8 mouse cellular contexts compared by ENCODE assay signal in the genomic region with DNA sequence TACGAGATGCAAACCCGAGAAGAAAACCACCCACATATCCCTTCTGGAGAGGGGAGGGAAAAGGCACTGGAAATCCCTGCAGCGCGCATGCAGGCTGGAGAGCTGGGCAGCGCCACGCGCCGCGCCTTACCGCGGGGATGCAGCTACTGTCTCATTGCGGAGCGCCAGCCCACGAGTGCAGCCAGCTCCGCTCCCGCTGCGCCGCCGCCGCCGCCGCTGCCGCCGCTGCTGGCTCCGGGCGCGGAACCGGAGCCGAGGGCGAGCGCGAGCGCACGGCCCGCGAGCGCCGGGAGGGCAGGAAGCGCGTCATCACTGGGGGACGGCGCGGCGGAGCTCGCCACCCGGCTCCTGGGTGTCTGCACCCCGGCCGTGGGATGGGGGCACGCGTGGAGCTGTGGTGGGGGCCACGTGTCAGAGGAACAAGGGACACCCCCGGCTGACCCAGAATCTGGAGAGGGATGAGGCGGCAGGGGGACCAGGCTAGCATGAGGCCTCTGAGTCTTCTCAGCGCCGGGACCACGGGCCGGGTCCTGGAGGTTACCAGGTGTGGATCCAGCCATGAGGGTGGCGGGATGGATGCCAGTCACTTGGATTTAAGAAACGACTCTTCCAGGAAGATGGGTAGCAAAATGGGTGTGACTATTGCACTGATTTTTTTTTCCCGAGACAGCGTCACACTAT.
DNase-seq lines count a peak whose midpoint lies in the region; ATAC-seq and TF ChIP-seq lines count a peak whose summit lies in the region.

No protein-coding gene starts in this region.

- no peaks in the 10 kb centered on the region for H3K79me2 ChIP-seq in C2C12 (ENCODE audit: control insufficient read depth, insufficient read depth)
- no peaks in the 10 kb centered on the region for H3K79me2 ChIP-seq in liver, adult 2 months (ENCODE audit: control insufficient read depth, insufficient read depth, low read length)

- no peaks in the 10 kb centered on the region for H3K9me3 ChIP-seq in embryonic facial prominence, embryonic 15.5 days (replicated peaks)
- no peaks in the 10 kb centered on the region for H3K9me3 ChIP-seq in heart, embryonic 11.5 days (replicated peaks; ENCODE audit: control insufficient read depth, low read length)
- H3K9me3 ChIP-seq in kidney, postnatal 0 days (replicated peaks; ENCODE audit: low read length): no peaks in the 10 kb centered on the region
- H3K9me3 ChIP-seq in neural tube, embryonic 13.5 days: no peaks in the 10 kb centered on the region

- no peaks in the 10 kb centered on the region for H3K27me3 ChIP-seq in C2C12 (ENCODE audit: control insufficient read depth, insufficient read depth, insufficient read length)
- no peaks in the 10 kb centered on the region for H3K27me3 ChIP-seq in embryonic facial prominence, embryonic 15.5 days
- peaks cover 15% of the 10 kb centered on the region for H3K27me3 ChIP-seq in heart, embryonic 11.5 days (ENCODE audit: control insufficient read depth, insufficient read depth, low read length)
- H3K27me3 ChIP-seq in kidney, postnatal 0 days (ENCODE audit: insufficient read depth, low read length): no peaks in the 10 kb centered on the region
- peaks cover 4% of the 10 kb centered on the region; the same call in 1 of the 2 replicates for H3K27me3 ChIP-seq in liver, adult 2 months (ENCODE audit: control insufficient read depth, insufficient read depth, low read length)
- peaks cover 22% of the 10 kb centered on the region for H3K27me3 ChIP-seq in neural tube, embryonic 13.5 days

- peak overlapping the region; percentile 71 for H3K4me3 ChIP-seq in C2C12 (ENCODE audit: insufficient read depth, poor library complexity, severe bottlenecking)
- peak overlapping the region; percentile 96 for H3K4me3 ChIP-seq in bone marrow macrophage, adult 2 months (ENCODE audit: insufficient read depth, low read length)
- H3K4me3 ChIP-seq in embryonic facial prominence, embryonic 15.5 days (replicated peaks): peak overlapping the region; percentile 96
- H3K4me3 ChIP-seq in heart, embryonic 11.5 days (ENCODE audit: low read depth, low read length): peak overlapping the region; percentile 82
- peak overlapping the region; percentile 90 for H3K4me3 ChIP-seq in kidney, postnatal 0 days (replicated peaks; ENCODE audit: low read depth, low read length)
- peak overlapping the region; percentile 94 for H3K4me3 ChIP-seq in liver, adult 2 months (ENCODE audit: insufficient read depth, low read depth, low read length)
- H3K4me3 ChIP-seq in neural tube, embryonic 13.5 days: peak overlapping the region; percentile 72

- H3K4me2 ChIP-seq in embryonic facial prominence, embryonic 15.5 days (replicated peaks): peak overlapping the region; percentile 97
- H3K4me2 ChIP-seq in heart, embryonic 11.5 days: peak overlapping the region; percentile 76
- H3K4me2 ChIP-seq in kidney, postnatal 0 days (ENCODE audit: low read length): peak overlapping the region; percentile 98
- peak overlapping the region; percentile 89 for H3K4me2 ChIP-seq in neural tube, embryonic 13.5 days

- under 1% methylated on average over 61 of the region's 61 CpGs for WGBS in embryonic facial prominence, embryonic 15.5 days
- under 1% methylated on average over 57 of the region's 61 CpGs for WGBS in heart, embryonic 11.5 days (ENCODE audit: insufficient replicate concordance)
- WGBS in kidney, postnatal 0 days: under 1% methylated on average over 61 of the region's 61 CpGs
- under 1% methylated on average over 61 of the region's 61 CpGs for WGBS in liver, adult 2 months
- 0% methylated on average over 61 of the region's 61 CpGs for whole genome bisulfite sequencing in neural tube, embryonic 13.5 days

- no peak overlapping the region for H3K27ac ChIP-seq in bone marrow macrophage, adult 2 months (ENCODE audit: insufficient read depth, low read depth, low read length)
- peak overlapping the region; percentile 89 for H3K27ac ChIP-seq in embryonic facial prominence, embryonic 15.5 days (replicated peaks)
- peak overlapping the region; percentile 59 for H3K27ac ChIP-seq in heart, embryonic 11.5 days (ENCODE audit: low read depth, low read length)
- H3K27ac ChIP-seq in kidney, postnatal 0 days: peak overlapping the region; percentile 76
- H3K27ac ChIP-seq in liver, adult 2 months (replicated peaks; ENCODE audit: insufficient read depth, low read depth, low read length): peak overlapping the region; percentile 31; the same call in 1 of the 2 replicates
- H3K27ac ChIP-seq in neural tube, embryonic 13.5 days (replicated peaks): peak overlapping the region; percentile 92

- no peaks in the 10 kb centered on the region for H3K79me3 ChIP-seq in C2C12 (ENCODE audit: low read depth)

- no peak for TF ChIP-seq CTCF in C2C12 (IDR thresholded peaks at IDR 0.05; ENCODE audit: control insufficient read depth, insufficient read depth, insufficient read length)
- TF ChIP-seq CTCF in bone marrow macrophage, adult 2 months (IDR thresholded peaks at IDR 0.05; ENCODE audit: low read depth, low read length): no peak
- no peak for TF ChIP-seq CTCF in kidney, postnatal 0 days (IDR thresholded peaks at IDR 0.05; ENCODE audit: low read depth)
- TF ChIP-seq CTCF in liver, adult 2 months (IDR thresholded peaks at IDR 0.05; ENCODE audit: low read depth, low read length): no peak

- TF ChIP-seq POLR2A in bone marrow macrophage, adult 2 months (IDR thresholded peaks at IDR 0.05; ENCODE audit: borderline replicate concordance, low read depth, low read length): no peak
- TF ChIP-seq POLR2A in liver, adult 2 months (IDR thresholded peaks at IDR 0.05; ENCODE audit: extremely low read depth, insufficient read depth, low read length): peak; percentile 28; the same call in 1 of the 2 replicates

- H3ac ChIP-seq in C2C12 (ENCODE audit: control insufficient read depth, insufficient read length, low read depth): peak overlapping the region; percentile 78

- peak; percentile 65; the same call in 1 of the 2 replicates for ATAC-seq in embryonic facial prominence, embryonic 15.5 days (ENCODE audit: insufficient number of reproducible peaks, low FRiP score, low TSS enrichment, low read depth)
- 0 out of 2 replicates have a peak, but pooled peaks have one; percentile 55 for ATAC-seq in heart, embryonic 11.5 days (replicated peaks; ENCODE audit: insufficient number of reproducible peaks, low FRiP score, low TSS enrichment)
- peak; percentile 77 for ATAC-seq in kidney, postnatal 0 days (replicated peaks; ENCODE audit: low FRiP score, low read depth)
- ATAC-seq in neural tube, embryonic 13.5 days (ENCODE audit: low read depth): peak; percentile 83

- H3K4me1 ChIP-seq in bone marrow macrophage, adult 2 months (ENCODE audit: control insufficient read depth, insufficient read depth, low read length): peaks cover 4% of the 10 kb centered on the region; the same call in 1 of the 2 replicates
- peaks cover 16% of the 10 kb centered on the region for H3K4me1 ChIP-seq in embryonic facial prominence, embryonic 15.5 days
- peaks cover 19% of the 10 kb centered on the region for H3K4me1 ChIP-seq in heart, embryonic 11.5 days (ENCODE audit: control insufficient read depth, insufficient read depth, low read length)
- peaks cover 12% of the 10 kb centered on the region for H3K4me1 ChIP-seq in kidney, postnatal 0 days (replicated peaks; ENCODE audit: insufficient read depth, low read length)
- H3K4me1 ChIP-seq in liver, adult 2 months (ENCODE audit: control insufficient read depth, insufficient read depth, low read length): peaks cover 5% of the 10 kb centered on the region
- peaks cover 30% of the 10 kb centered on the region for H3K4me1 ChIP-seq in neural tube, embryonic 13.5 days (replicated peaks)

- H3K9ac ChIP-seq in embryonic facial prominence, embryonic 15.5 days: peak overlapping the region; percentile 84
- H3K9ac ChIP-seq in heart, embryonic 11.5 days (ENCODE audit: low read depth, low read length): peak overlapping the region; percentile 92
- H3K9ac ChIP-seq in kidney, postnatal 0 days (ENCODE audit: low read depth, low read length): peak overlapping the region; percentile 84
- H3K9ac ChIP-seq in liver, adult 2 months (ENCODE audit: low read depth, low read length): peak overlapping the region; percentile 86
- peak overlapping the region; percentile 82 for H3K9ac ChIP-seq in neural tube, embryonic 13.5 days

- H3K36me3 ChIP-seq in C2C12 (ENCODE audit: control insufficient read depth, insufficient read depth): no peaks in the 10 kb centered on the region
- H3K36me3 ChIP-seq in embryonic facial prominence, embryonic 15.5 days: no peaks in the 10 kb centered on the region
- no peaks in the 10 kb centered on the region for H3K36me3 ChIP-seq in heart, embryonic 11.5 days (ENCODE audit: control insufficient read depth, insufficient read depth, low read length)
- no peaks in the 10 kb centered on the region for H3K36me3 ChIP-seq in kidney, postnatal 0 days (ENCODE audit: insufficient read depth, low read length)
- no peaks in the 10 kb centered on the region for H3K36me3 ChIP-seq in liver, adult 2 months (ENCODE audit: control insufficient read depth, insufficient read depth, low read length)
- no peaks in the 10 kb centered on the region for H3K36me3 ChIP-seq in neural tube, embryonic 13.5 days

- peak; percentile 76 for DNase-seq in kidney, postnatal 0 days (ENCODE audit: low spot score)
- peak; percentile 33 for DNase-seq in liver, adult 2 months (ENCODE audit: extremely low read depth, low read depth, low spot score)
- DNase-seq in thymus, postnatal 25 days: peak; percentile 19

TF ChIP-seq in C2C12, 6 proteins besides CTCF, POLR2A, EP300 and RAD21:
- TF ChIP-seq MYOG (IDR thresholded peaks at IDR 0.05; ENCODE audit: control insufficient read depth, extremely low read depth, insufficient read length): no peak
- no peak for TF ChIP-seq USF1 (IDR thresholded peaks at IDR 0.05; ENCODE audit: low read depth)
- TF ChIP-seq CEBPB (IDR thresholded peaks at IDR 0.05; ENCODE audit: low read depth): no peak
- TF ChIP-seq MAX (IDR thresholded peaks at IDR 0.05): peak; percentile 10
- TF ChIP-seq MYOD1 (IDR thresholded peaks at IDR 0.05; ENCODE audit: control insufficient read depth, insufficient read length, low read depth): no peak
TF ChIP-seq in C2C12: peak in this region for 1.

Comparison
In these comparisons a context has a peak if more than half of its experiments do, and no peak if none do; other contexts are left out.
1. DNase-seq: peak in every context shown above with its lines; median percentile 76 in kidney, postnatal 0 days; 33 in liver, adult 2 months; 19 in thymus, postnatal 25 days.